Mouse (Mus musculus) lung, postnatal 0 days (tissue): ENCODE data around the gene Clec16a.

ENCODE experiments used
- CTCF ChIP-seq: IDR thresholded peaks from 2 replicates; pipeline ENCODE4 v1.5.1; 2016; ENCODE audit warnings: antibody characterized with exemption, mild to moderate bottlenecking
- EP300 ChIP-seq: IDR thresholded peaks from 2 replicates; pipeline ENCODE4 v1.6.1; 2016; ENCODE audit warnings: antibody characterized with exemption, mild to moderate bottlenecking, control low read depth

DNA sequence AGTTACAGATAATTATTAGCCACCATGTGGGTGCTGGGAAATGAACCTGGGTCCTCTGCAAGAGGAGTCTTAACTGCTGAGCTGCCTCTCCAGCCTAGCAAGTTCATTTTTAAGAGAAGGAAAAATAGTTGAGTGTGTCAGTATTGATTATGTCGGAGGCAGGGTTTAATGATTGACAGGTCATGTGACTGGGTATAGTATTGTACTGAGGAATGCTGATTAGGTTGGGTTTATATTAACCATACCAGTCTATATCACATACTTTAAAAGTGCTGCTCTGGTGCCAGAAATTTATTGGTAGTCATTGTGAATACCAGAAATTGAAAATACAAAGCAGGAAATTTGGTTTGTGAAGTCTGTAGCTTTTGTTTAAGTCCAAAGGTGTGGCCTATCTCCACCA is 130.5 kb downstream of the Clec16a start:
- TF ChIP-seq CTCF, result no peak
- no peak for TF ChIP-seq EP300
